9 mouse cellular contexts compared by ENCODE assay signal in the genomic region with DNA sequence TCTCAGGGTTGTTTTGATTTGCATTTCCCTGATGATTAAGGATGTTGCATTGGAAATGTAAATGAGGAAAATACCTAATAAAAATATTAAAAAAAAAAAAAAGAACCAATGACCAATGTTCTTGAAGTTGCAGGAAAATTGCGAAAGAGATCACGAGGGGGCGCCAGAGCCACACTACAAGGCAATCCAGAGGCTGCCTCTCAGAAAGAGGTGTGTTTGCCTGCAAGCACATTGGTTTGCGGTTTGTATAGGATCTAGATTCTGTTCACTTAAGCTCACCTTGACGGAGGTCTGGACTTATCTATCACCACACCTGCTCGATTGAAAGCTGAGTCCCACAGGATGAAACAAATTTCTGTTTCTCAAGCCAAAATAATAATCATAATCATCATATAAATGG.
DNase-seq lines count a peak whose midpoint lies in the region; TF ChIP-seq lines count a peak whose summit lies in the region.
"Had no signal": no experiment of that assay in that cellular context is flagged by ENCODE, and none has a peak within 500 bp of the region (broad histone marks: within the 10 kb centered on the region; RNA-seq: fewer than 3 reads in every experiment).

No protein-coding gene starts in this region.

- peaks cover 6% of the 10 kb centered on the region for H3K27me3 ChIP-seq in C2C12 (ENCODE audit: control insufficient read depth, insufficient read depth, insufficient read length)
- no peaks in the 10 kb centered on the region for H3K27me3 ChIP-seq in heart, adult 2 months (ENCODE audit: control insufficient read depth, insufficient read depth, low read length)
- H3K27me3 ChIP-seq: heart, embryonic 13.5 days had no signal

- peak; percentile 78 to 84 for DNase-seq in adrenal gland, adult 18-20 months (ENCODE audit: low spot score in 2 of 2)
- peak; percentile 53 for DNase-seq in embryo, embryonic 11.5 days (ENCODE audit: low read depth, low spot score)
- DNase-seq in heart, adult 2 months = peak; percentile 75 to 88
- DNase-seq in layer of hippocampus, adult 18-20 months (ENCODE audit: low spot score in 2 of 2) = peak; percentile 66 to 91
- DNase-seq in lung, postnatal 14 days = peak; percentile 88
- DNase-seq in retina, embryonic 14.5 days (ENCODE audit: low spot score) = peak; percentile 86
- peak; percentile 88 for DNase-seq in thymus, postnatal 4 days

- no peak overlapping the region for H3K9ac ChIP-seq in heart, adult 2 months (ENCODE audit: low read depth, low read length)
- H3K9ac ChIP-seq: heart, embryonic 13.5 days had no signal

- intact Hi-C loops in heart, adult 2 months (cut with DNase I) = loop anchor here (1.0 to 5.0 kb wide), 5 partner anchors 71 to 997 kb away; no protein-coding TSS in a partner anchor

- peak; percentile 76 for TF ChIP-seq EP300 in heart, adult 2 months (IDR thresholded peaks at IDR 0.05; ENCODE audit: insufficient read depth, low read depth, low read length)

- no peaks in the 10 kb centered on the region for H3K36me3 ChIP-seq in C2C12 (ENCODE audit: control insufficient read depth, insufficient read depth)
- H3K36me3 ChIP-seq in heart, adult 2 months (ENCODE audit: control insufficient read depth, insufficient read depth, low read length) = no peaks in the 10 kb centered on the region
- H3K36me3 ChIP-seq: heart, embryonic 13.5 days had no signal

- H3K27ac ChIP-seq in heart, adult 2 months = no peak overlapping the region
- H3K27ac ChIP-seq: heart, embryonic 13.5 days had no signal

- no peak overlapping the region for H3K4me3 ChIP-seq in C2C12 (ENCODE audit: insufficient read depth, poor library complexity, severe bottlenecking)
- H3K4me3 ChIP-seq in heart, adult 2 months = no peak overlapping the region
- H3K4me3 ChIP-seq: heart, embryonic 13.5 days had no signal

- WGBS in heart, adult 2 months = 2% methylated on average over 6 of the region's 6 CpGs

- no peak overlapping the region for H3ac ChIP-seq in C2C12 (ENCODE audit: control insufficient read depth, insufficient read length, low read depth)

- no peaks in the 10 kb centered on the region for H3K4me1 ChIP-seq in heart, adult 2 months (ENCODE audit: control insufficient read depth, insufficient read depth, low read length)

- TF ChIP-seq POLR2A in heart, adult 2 months (IDR thresholded peaks at IDR 0.05; ENCODE audit: insufficient read depth, low read depth, low read length) = no peak

- no peaks in the 10 kb centered on the region for H3K79me3 ChIP-seq in C2C12 (ENCODE audit: low read depth)

- TF ChIP-seq CTCF in C2C12 (IDR thresholded peaks at IDR 0.05; ENCODE audit: control insufficient read depth, insufficient read depth, insufficient read length) = peak; percentile 12
- peak; percentile 88 for TF ChIP-seq CTCF in heart, adult 2 months (IDR thresholded peaks at IDR 0.05)

- no peaks in the 10 kb centered on the region for H3K79me2 ChIP-seq in C2C12 (ENCODE audit: control insufficient read depth, insufficient read depth)
- H3K79me2 ChIP-seq in heart, adult 2 months (replicated peaks; ENCODE audit: control insufficient read depth, insufficient read depth, low read length) = no peaks in the 10 kb centered on the region

TF ChIP-seq in C2C12, 6 proteins besides CTCF, POLR2A, EP300 and RAD21:
- TF ChIP-seq MAX (IDR thresholded peaks at IDR 0.05) (no peak), USF1 (IDR thresholded peaks at IDR 0.05; ENCODE audit: low read depth) (no peak), CEBPB (IDR thresholded peaks at IDR 0.05; ENCODE audit: low read depth) (peak; percentile 38)
